Mouse (Mus musculus) CH12.LX (cell line): ENCODE results near the gene Rassf5. TPM values are rescaled to one million over a fixed set of nuclear protein-coding genes. Genes with fewer than 3 reads are reported as not detected.

ENCODE experiments used
- DNase-seq: peaks from one replicate; pipeline ENCODE4 v3.0.0-alpha.2; 2013; ENCODE audit errors: extremely low read depth
- H3K27ac ChIP-seq: 2 replicates; pipeline ENCODE4 v1.5.1; 2012; ENCODE audit warnings: low read depth, mild to moderate bottlenecking, control low read depth, moderate library complexity; ENCODE audit not compliant: insufficient read depth
- H3K27me3 ChIP-seq: replicated peaks from 2 replicates; pipeline ENCODE3; 2012; ENCODE audit warnings: inconsistent platforms
- H3K36me3 ChIP-seq, 2 experiments: replicated peaks in 1 of 2; 2 replicates each; pipeline versions ENCODE3 to v1.6.1; 2012; ENCODE audit warnings: inconsistent platforms in 1 of 2, low read length in 1 of 2, mild to moderate bottlenecking in 1 of 2, mixed read lengths in 1 of 2, moderate library complexity in 1 of 2; ENCODE audit not compliant: control insufficient read depth in 1 of 2, insufficient read depth in 1 of 2
- H3K4me1 ChIP-seq, 2 experiments: 2 replicates each; pipeline ENCODE4 v1.6.1; 2012; ENCODE audit warnings: inconsistent platforms in 1 of 2, moderate library complexity in 1 of 2; ENCODE audit not compliant: insufficient read depth in 2 of 2, control insufficient read depth in 1 of 2
- H3K4me2 ChIP-seq: 2 replicates; pipeline ENCODE4 v1.6.1; 2012; ENCODE audit warnings: low read depth, mild to moderate bottlenecking, control low read depth; ENCODE audit not compliant: poor library complexity, insufficient read depth, severe bottlenecking
- H3K4me3 ChIP-seq, 3 experiments: fragments of 150-350 bp in 1 of 3; sonication (generic) in 1 of 3; replicated peaks in 1 of 3; 2 replicates each; pipeline versions ENCODE3 to v1.5.1; 2011 to 2012; ENCODE audit warnings: low read depth in 2 of 3, low read length in 2 of 3, mild to moderate bottlenecking in 2 of 3, moderate library complexity in 2 of 3, control low read depth in 1 of 3, improper control_type of control experiment in 1 of 3, inconsistent platforms in 1 of 3, mixed read lengths in 1 of 3; ENCODE audit not compliant: poor library complexity in 1 of 3
- H3K79me2 ChIP-seq: replicated peaks from 2 replicates; pipeline ENCODE4 v1.6.1; 2012; ENCODE audit warnings: mild to moderate bottlenecking, moderate library complexity; ENCODE audit not compliant: control insufficient read depth, poor library complexity, insufficient read depth, severe bottlenecking; ENCODE audit errors: extremely low read depth
- H3K9ac ChIP-seq: 2 replicates; pipeline ENCODE4 v1.6.1; 2012; ENCODE audit warnings: low read depth, mild to moderate bottlenecking, control low read depth, moderate library complexity; ENCODE audit not compliant: insufficient read depth
- H3K9me3 ChIP-seq: replicated peaks from 2 replicates; pipeline ENCODE3; 2012; ENCODE audit warnings: low read length, inconsistent platforms, mixed read lengths
- BHLHE40 ChIP-seq: IDR thresholded peaks from 2 replicates; pipeline ENCODE4 v1.6.1; 2011; ENCODE audit warnings: mild to moderate bottlenecking, low read depth, low read length, improper control_type of control experiment
- CHD1 ChIP-seq: IDR thresholded peaks from 2 replicates; pipeline ENCODE4 v1.6.1; 2012; ENCODE audit warnings: low read depth, low read length, improper control_type of control experiment, inconsistent platforms
- CTCF ChIP-seq, 2 experiments: IDR thresholded peaks in 1 of 2; conservative IDR thresholded peaks in 1 of 2; 2 replicates each; pipeline ENCODE4 v1.5.1; 2011 to 2012; ENCODE audit warnings: low read depth in 2 of 2, low read length in 2 of 2, improper control_type of control experiment in 1 of 2, inconsistent platforms in 1 of 2, mild to moderate bottlenecking in 1 of 2, moderate library complexity in 1 of 2
- ELF1 ChIP-seq: IDR thresholded peaks from 2 replicates; pipeline ENCODE4 v1.6.1; 2014; ENCODE audit warnings: low read depth, mild to moderate bottlenecking, inconsistent platforms, low read length, improper control_type of control experiment
- EP300 ChIP-seq: IDR thresholded peaks from 2 replicates; pipeline ENCODE4 v1.6.1; 2011; ENCODE audit warnings: low read length, improper control_type of control experiment
- GABPA ChIP-seq: IDR thresholded peaks from 2 replicates; pipeline ENCODE4 v1.6.1; 2012; ENCODE audit warnings: low read depth, low read length, improper control_type of control experiment, inconsistent platforms; ENCODE audit not compliant: insufficient replicate concordance
- HCFC1 ChIP-seq: IDR thresholded peaks from 2 replicates; pipeline ENCODE4 v1.6.1; 2012; ENCODE audit warnings: low read depth, mild to moderate bottlenecking, inconsistent platforms, low read length, improper control_type of control experiment
- IRF4 ChIP-seq: IDR thresholded peaks from 2 replicates; pipeline ENCODE4 v1.6.1; 2014; ENCODE audit warnings: low read depth, mild to moderate bottlenecking, inconsistent platforms, low read length, improper control_type of control experiment
- JUN ChIP-seq: IDR thresholded peaks from 2 replicates; pipeline ENCODE4 v1.6.1; 2011; ENCODE audit warnings: low read depth, mild to moderate bottlenecking, low read length, improper control_type of control experiment, moderate library complexity; ENCODE audit not compliant: insufficient read depth
- KAT2A ChIP-seq: IDR thresholded peaks from 2 replicates; pipeline ENCODE4 v1.6.1; 2012; ENCODE audit warnings: low read length, improper control_type of control experiment, inconsistent platforms; ENCODE audit not compliant: insufficient replicate concordance
- MAFK ChIP-seq: IDR thresholded peaks from 2 replicates; pipeline ENCODE4 v1.6.1; 2011; ENCODE audit warnings: low read length, improper control_type of control experiment; ENCODE audit not compliant: insufficient replicate concordance
- MAX ChIP-seq: IDR thresholded peaks from 2 replicates; pipeline ENCODE4 v1.6.1; 2011; ENCODE audit warnings: low read length, improper control_type of control experiment
- MAZ ChIP-seq: IDR thresholded peaks from 2 replicates; pipeline ENCODE4 v1.6.1; 2012; ENCODE audit warnings: low read depth, mild to moderate bottlenecking, inconsistent platforms, low read length, improper control_type of control experiment, moderate library complexity
- MEF2A ChIP-seq: IDR thresholded peaks from 2 replicates; pipeline ENCODE4 v1.6.1; 2014; ENCODE audit warnings: low read depth, mild to moderate bottlenecking, inconsistent platforms, low read length, improper control_type of control experiment, borderline replicate concordance
- MXI1 ChIP-seq: IDR thresholded peaks from 2 replicates; pipeline ENCODE4 v1.6.1; 2011; ENCODE audit warnings: mild to moderate bottlenecking, low read depth, low read length, improper control_type of control experiment
- MYC ChIP-seq: IDR thresholded peaks from 2 replicates; pipeline ENCODE4 v1.6.1; 2011; ENCODE audit warnings: low read depth, mild to moderate bottlenecking, improper control_type of control experiment, low read length
- NELFE ChIP-seq: IDR thresholded peaks from 2 replicates; pipeline ENCODE4 v1.6.1; 2011; ENCODE audit warnings: low read depth, low read length, improper control_type of control experiment
- PAX5 ChIP-seq: IDR thresholded peaks from 2 replicates; pipeline ENCODE4 v1.6.1; 2012; ENCODE audit warnings: low read length, inconsistent platforms, mixed read lengths
- POLR2A ChIP-seq: IDR thresholded peaks from 2 replicates; pipeline ENCODE4 v1.6.1; 2011; ENCODE audit warnings: low read depth, mild to moderate bottlenecking, improper control_type of control experiment, low read length
- POLR2AphosphoS2 ChIP-seq: IDR thresholded peaks from 2 replicates; pipeline ENCODE4 v1.6.1; 2011; ENCODE audit warnings: low read depth, low read length, improper control_type of control experiment
- RAD21 ChIP-seq: IDR thresholded peaks from 2 replicates; pipeline ENCODE4 v1.6.1; 2011; ENCODE audit warnings: low read depth, mild to moderate bottlenecking, low read length, improper control_type of control experiment, moderate library complexity
- RCOR1 ChIP-seq: conservative IDR thresholded peaks from 2 replicates; pipeline ENCODE4 v1.6.1; 2012; ENCODE audit warnings: low read depth, mild to moderate bottlenecking, inconsistent platforms, low read length, improper control_type of control experiment
- SIN3A ChIP-seq: IDR thresholded peaks from 2 replicates; pipeline ENCODE4 v1.6.1; 2012; ENCODE audit warnings: low read length, improper control_type of control experiment, inconsistent platforms
- SMC3 ChIP-seq: IDR thresholded peaks from 2 replicates; pipeline ENCODE4 v1.6.1; 2011; ENCODE audit warnings: low read depth, low read length, improper control_type of control experiment
- TBP ChIP-seq: conservative IDR thresholded peaks from 2 replicates; pipeline ENCODE4 v1.6.1; 2011; ENCODE audit warnings: low read depth, low read length, improper control_type of control experiment
- TCF12 ChIP-seq: IDR thresholded peaks from 2 replicates; pipeline ENCODE4 v1.6.1; 2014; ENCODE audit warnings: low read depth, mild to moderate bottlenecking, inconsistent platforms, low read length, improper control_type of control experiment
- USF1 ChIP-seq: IDR thresholded peaks from 2 replicates; pipeline ENCODE4 v1.6.1; 2014; ENCODE audit warnings: low read depth, mild to moderate bottlenecking, inconsistent platforms, low read length, improper control_type of control experiment
- ZC3H11A ChIP-seq: IDR thresholded peaks from 2 replicates; pipeline ENCODE4 v1.6.1; 2012; ENCODE audit warnings: low read depth, mild to moderate bottlenecking, inconsistent platforms, low read length, improper control_type of control experiment
- ZKSCAN1 ChIP-seq: IDR thresholded peaks from 2 replicates; pipeline ENCODE4 v1.6.1; 2012; ENCODE audit warnings: low read depth, inconsistent platforms, low read length, improper control_type of control experiment, borderline replicate concordance
- ZMIZ1 ChIP-seq: IDR thresholded peaks from 2 replicates; pipeline ENCODE4 v1.6.1; 2012; ENCODE audit warnings: low read depth, mild to moderate bottlenecking, inconsistent platforms, low read length, improper control_type of control experiment
- ZNF384 ChIP-seq: IDR thresholded peaks from 2 replicates; pipeline ENCODE4 v1.6.1; 2012; ENCODE audit warnings: low read depth, low read length, improper control_type of control experiment, inconsistent platforms
- dilution Hi-C: fragments of 300-500 bp; cut with MboI; formaldehyde crosslinking; loops from 2 replicates; pipeline ENCODE4 v1.14.3; 2020; ENCODE audit warnings: low sequenced_read_pairs; ENCODE audit not compliant: extremely low pct_unique_long_range_greater_than_20kb, extremely low pct_ligation_motif_present
- in situ Hi-C: fragments of 300-500 bp; cut with MboI; formaldehyde crosslinking; loops from 3 replicates; pipeline ENCODE4 v1.14.3; 2019; ENCODE audit warnings: low sequenced_read_pairs, low pct_ligation_motif_present, low pct_unique_long_range_greater_than_20kb, mixed read lengths
- polyA plus RNA-seq: library from polyadenylated mRNA; unstranded; fragments of >175 nt; gene quantifications from 2 replicates; pipeline ENCODE4 v1.2.1, GENCODE M21; 2012; ENCODE audit warnings: low read depth; ENCODE audit not compliant: insufficient read length
- total RNA-seq, 2 experiments: library from RNA; depleted of rRNA; stranded (reverse); fragments of 300-350 nt in 1 of 2; fragments of >200 nt in 1 of 2; gene quantifications; 2 replicates each; pipeline ENCODE4 v1.2.3; 2012 to 2014

Rassf5 gene
- total and polyA plus RNA-seq, 3 experiments: 11.5 to 32.1 (median 16.3) TPM

DNA sequence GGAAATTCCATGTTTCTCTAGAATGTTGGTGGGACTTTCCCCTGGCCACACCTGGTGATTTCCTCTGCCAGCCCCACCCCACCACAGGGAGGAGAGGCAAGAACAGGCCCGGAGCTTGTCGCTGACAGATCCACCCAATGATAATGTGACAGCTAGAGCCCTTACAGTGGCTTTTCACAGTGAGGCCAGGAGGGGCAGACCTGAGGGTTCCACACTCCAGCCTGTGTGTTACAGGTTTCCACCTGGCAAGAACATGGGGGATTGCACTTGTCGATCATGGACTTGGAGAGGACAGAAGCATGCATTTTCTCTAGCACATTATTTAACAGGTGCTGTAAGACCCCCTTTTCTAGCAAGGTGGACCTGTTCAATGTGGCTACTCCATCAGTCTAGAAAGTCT, 35.2 kb upstream of the Rassf5 start (continued):
- TF ChIP-seq USF1: no peak
- TF ChIP-seq GABPA: no peak
- TF ChIP-seq TBP: 0 out of 2 replicates have a peak, but pooled peaks have one; percentile 66
- peak; percentile 55; the same call in 1 of the 2 replicates for TF ChIP-seq IRF4
- TF ChIP-seq NELFE: peak; percentile 46; the same call in 1 of the 2 replicates
- TF ChIP-seq ZNF384: no peak; the same call in 1 of the 2 replicates
- no peak for TF ChIP-seq RCOR1
- TF ChIP-seq BHLHE40: no peak
- TF ChIP-seq MYC: 0 out of 2 replicates have a peak, but pooled peaks have one; percentile 59
- peak; percentile 52; the same call in 1 of the 2 replicates for TF ChIP-seq EP300

- H3K27ac ChIP-seq: peak within 1 kb of the TSS; percentile 61
- H3K9me3 ChIP-seq: no peaks in the 10 kb centered on the region
- DNase-seq: peak; percentile 52
- H3K79me2 ChIP-seq: peaks cover 18% of the 10 kb centered on the region
- peaks cover 13 to 29% of the 10 kb centered on the region in 2 experiments for H3K36me3 ChIP-seq
- peaks cover 28 to 68% of the 10 kb centered on the region in 2 experiments for H3K4me1 ChIP-seq
- in situ Hi-C loops (no loop called here), dilution Hi-C loops (no loop called here)
- no peak; the same call in 1 of the 2 replicates for TF ChIP-seq POLR2AphosphoS2
- TF ChIP-seq PAX5: no peak
- no peak for TF ChIP-seq SMC3
- TF ChIP-seq GABPA: no peak
- TF ChIP-seq MAX: no peak
- peak; percentile 68; the same call in 1 of the 2 replicates for TF ChIP-seq MAZ
- TF ChIP-seq ZMIZ1: no peak
- TF ChIP-seq TCF12: 0 out of 2 replicates have a peak, but pooled peaks have one; percentile 24
- peak; percentile 59 for TF ChIP-seq POLR2A
- no peak for TF ChIP-seq MAFK
- TF ChIP-seq CTCF (conservative IDR thresholded peaks at IDR 0.05 in 1 of 2, IDR thresholded peaks at IDR 0.05 in 1 of 2; ENCODE audit: low read depth in 2 of 2, low read length in 2 of 2): no peak
- TF ChIP-seq ELF1: peak; percentile 83
- TF ChIP-seq KAT2A: no peak
- peak; percentile 85 for TF ChIP-seq SIN3A
- TF ChIP-seq HCFC1: peak; percentile 60; the same call in 1 of the 2 replicates
- TF ChIP-seq MEF2A: no peak
- no peak for TF ChIP-seq NELFE
- TF ChIP-seq JUN: no peak
- TF ChIP-seq ZNF384: no peak
- TF ChIP-seq ZC3H11A: no peak
- peak; percentile 63 for TF ChIP-seq TBP
- peak; percentile 28; the same call in 1 of the 2 replicates for TF ChIP-seq MXI1
- no peak for TF ChIP-seq MYC
- TF ChIP-seq CHD1: peak; percentile 85; the same call in 1 of the 2 replicates
- no peak for TF ChIP-seq BHLHE40
- no peak for TF ChIP-seq RAD21
- TF ChIP-seq ZKSCAN1: no peak
- TF ChIP-seq IRF4: peak; percentile 33; the same call in 1 of the 2 replicates
- peak within 1 kb of the TSS; percentile 62 to 83 (median 81) for H3K4me3 ChIP-seq
- H3K9ac ChIP-seq: peak within 1 kb of the TSS; percentile 88
- H3K27me3 ChIP-seq: no peaks in the 10 kb centered on the region
- peak within 1 kb of the TSS; percentile 92 for H3K4me2 ChIP-seq
Measured at GRCm38 (mm10) chr1:131279456-131279776, 34.4 kb upstream of the Rassf5 start, which contains the start of gene Ikbke. Gene Ikbke, minus strand, starts transcription at chr1:131279606.
